Mouse (Mus musculus) brown adipose tissue, adult 24 weeks (tissue): ENCODE data around the gene Frmpd1. TPM values are rescaled to one million over a fixed set of nuclear protein-coding genes. Genes with fewer than 3 reads are reported as not detected.

Experiments used
- H3K27ac ChIP-seq: fragments of 200-500 bp; replicated peaks from 2 replicates; pipeline ENCODE4 v1.5.1; 2012; ENCODE audit warnings: low read depth, mild to moderate bottlenecking, low read length
- H3K4me1 ChIP-seq: fragments of 200-500 bp; 2 replicates; pipeline ENCODE4 v1.6.1; 2012; ENCODE audit warnings: low read length, mixed read lengths; ENCODE audit not compliant: control insufficient read depth, insufficient read depth, insufficient read length
- H3K4me3 ChIP-seq: fragments of 200-500 bp; 2 replicates; pipeline ENCODE4 v1.5.1; 2012; ENCODE audit warnings: low read depth, mild to moderate bottlenecking, low read length, moderate library complexity; ENCODE audit not compliant: insufficient read depth
- polyA plus RNA-seq: library from polyadenylated mRNA; stranded (reverse); fragments of >200 nt; gene quantifications from 2 replicates; pipeline ENCODE4 v1.2.4, GENCODE M21; 2012; ENCODE audit not compliant: missing spikeins, insufficient read depth, insufficient read length

The Frmpd1 gene
- polyA plus RNA-seq, result not detected in 2 replicates

- Histone ChIP-seq H3K4me3 (peak within 1 kb of the TSS; percentile 72), H3K27ac (no peak within 1 kb of the TSS), H3K4me1 (peaks cover 3% of the 10 kb centered on the region)
These were observed at the start of gene Frmpd1 for GRCm38 (mm10) chr4:45184521-45185330. TSS of gene Frmpd1 (plus strand) at chr4:45184875.

- no peak overlapping the region for H3K27ac ChIP-seq
- peaks cover 2% of the 10 kb centered on the region; the same call in 1 of the 2 replicates for H3K4me1 ChIP-seq
- H3K4me3 ChIP-seq, result no peak overlapping the region
These were observed 47.0 kb upstream of the Frmpd1 start for GRCm38 (mm10) chr4:45137636-45138035.

GRCm38 (mm10) chr4:45141835-45142234, 42.8 kb upstream of the Frmpd1 start:
- Histone ChIP-seq H3K4me3 (no peak overlapping the region), H3K4me1 (no peaks in the 10 kb centered on the region), H3K27ac (no peak overlapping the region)

GRCm38 (mm10) chr4:45142411-45142810, 42.3 kb upstream of the Frmpd1 start:
- no peaks in the 10 kb centered on the region for H3K4me1 ChIP-seq
- H3K27ac ChIP-seq, result no peak overlapping the region
- no peak overlapping the region for H3K4me3 ChIP-seq

- no peak overlapping the region for H3K27ac ChIP-seq
- no peaks in the 10 kb centered on the region for H3K4me1 ChIP-seq
- H3K4me3 ChIP-seq, result no peak overlapping the region
These were observed 41.7 kb upstream of the Frmpd1 start for GRCm38 (mm10) chr4:45143005-45143404.

GRCm38 (mm10) chr4:45156433-45156832, 28.2 kb upstream of the Frmpd1 start:
- Histone ChIP-seq H3K4me3 (no peak overlapping the region), H3K4me1 (no peaks in the 10 kb centered on the region), H3K27ac (no peak overlapping the region)

- no peak overlapping the region for H3K4me3 ChIP-seq
These were observed 26.1 kb upstream of the Frmpd1 start for GRCm38 (mm10) chr4:45158608-45159007.

GRCm38 (mm10) chr4:45160773-45161172, 23.9 kb upstream of the Frmpd1 start:
- H3K4me1 ChIP-seq, result no peaks in the 10 kb centered on the region
- H3K27ac ChIP-seq, result no peak overlapping the region
- no peak overlapping the region for H3K4me3 ChIP-seq

More at GRCm38 (mm10) chr4:45158608-45159007, 26.1 kb upstream of the Frmpd1 start:
- no peak overlapping the region for H3K27ac ChIP-seq
- H3K4me1 ChIP-seq, result no peaks in the 10 kb centered on the region

GRCm38 (mm10) chr4:45163711-45164110, 21.0 kb upstream of the Frmpd1 start:
- Histone ChIP-seq H3K4me1 (no peaks in the 10 kb centered on the region), H3K27ac (no peak overlapping the region), H3K4me3 (no peak overlapping the region)

GRCm38 (mm10) chr4:45165477-45165876, 19.2 kb upstream of the Frmpd1 start:
- no peaks in the 10 kb centered on the region for H3K4me1 ChIP-seq

GRCm38 (mm10) chr4:45165955-45166354, 18.7 kb upstream of the Frmpd1 start:
- H3K4me1 ChIP-seq, result no peaks in the 10 kb centered on the region
- H3K4me3 ChIP-seq, result no peak overlapping the region

More at GRCm38 (mm10) chr4:45165477-45165876, 19.2 kb upstream of the Frmpd1 start:
- Histone ChIP-seq H3K27ac (no peak overlapping the region), H3K4me3 (no peak overlapping the region)

GRCm38 (mm10) chr4:45171340-45171739, 13.3 kb upstream of the Frmpd1 start:
- no peak overlapping the region for H3K27ac ChIP-seq
- no peaks in the 10 kb centered on the region for H3K4me1 ChIP-seq
- no peak overlapping the region for H3K4me3 ChIP-seq

More at GRCm38 (mm10) chr4:45165955-45166354, 18.7 kb upstream of the Frmpd1 start:
- no peak overlapping the region for H3K27ac ChIP-seq

- Histone ChIP-seq H3K4me1 (peaks cover 3% of the 10 kb centered on the region), H3K4me3 (peak overlapping the region; percentile 72), H3K27ac (no peak overlapping the region)
These were observed 706 bp upstream of the Frmpd1 start for GRCm38 (mm10) chr4:45183818-45184520.

- H3K4me3 ChIP-seq, result peak overlapping the region; percentile 72
- no peak overlapping the region for H3K27ac ChIP-seq
- peaks cover 3% of the 10 kb centered on the region for H3K4me1 ChIP-seq
These were observed 625 bp downstream of the Frmpd1 start for GRCm38 (mm10) chr4:45185331-45185669.

- no peak overlapping the region for H3K4me3 ChIP-seq
- H3K4me1 ChIP-seq, result no peaks in the 10 kb centered on the region
- H3K27ac ChIP-seq, result no peak overlapping the region
These were observed 13.6 kb downstream of the Frmpd1 start for GRCm38 (mm10) chr4:45198296-45198695.
